Mouse (Mus musculus): ENCODE data around the gene Rpa2.
A peak's percentile ranks its signal among the peaks of the same experiment; 100 is the strongest.

Gene Rpa2

GRCm38 (mm10) chr4:132803212-132803611 is 35.1 kb downstream of the Rpa2 start:
- DNase-seq (ENCODE audit: low spot score in 2 of 2), result no peak

GRCm38 (mm10) chr4:132803876-132804275 is 35.7 kb downstream of the Rpa2 start:
- no peak for DNase-seq (ENCODE audit: low spot score in 2 of 2)

- no peak for DNase-seq (ENCODE audit: low spot score in 2 of 2)
Observed at GRCm38 (mm10) chr4:132804331-132804730, 36.2 kb downstream of the Rpa2 start.

GRCm38 (mm10) chr4:132805146-132805545 is 37.0 kb downstream of the Rpa2 start:
- no peak for DNase-seq (ENCODE audit: low spot score in 2 of 2)

- DNase-seq (ENCODE audit: low spot score in 2 of 2), result no peak
Observed at GRCm38 (mm10) chr4:132805599-132806197, 37.6 kb downstream of the Rpa2 start.

- DNase-seq (ENCODE audit: low spot score in 2 of 2), result no peak
Observed at GRCm38 (mm10) chr4:132806620-132807191, 38.6 kb downstream of the Rpa2 start.

GRCm38 (mm10) chr4:132807771-132808641 is 39.9 kb downstream of the Rpa2 start:
- no peak for DNase-seq (ENCODE audit: low spot score in 2 of 2)

GRCm38 (mm10) chr4:132809621-132810020 is 41.5 kb downstream of the Rpa2 start:
- no peak for DNase-seq (ENCODE audit: low spot score in 2 of 2)

GRCm38 (mm10) chr4:132816404-132816803 is 48.3 kb downstream of the Rpa2 start:
- DNase-seq (ENCODE audit: low spot score in 2 of 2), result no peak

GRCm38 (mm10) chr4:132816855-132817254 is 48.7 kb downstream of the Rpa2 start:
- no peak for DNase-seq (ENCODE audit: low spot score in 2 of 2)

- DNase-seq (ENCODE audit: low spot score in 2 of 2), result no peak
Observed at GRCm38 (mm10) chr4:132818442-132818841, 50.3 kb downstream of the Rpa2 start.

- DNase-seq (ENCODE audit: low spot score in 2 of 2), result peak; percentile 42 to 58
Observed at GRCm38 (mm10) chr4:132823614-132824366, 55.7 kb downstream of the Rpa2 start.
